Mouse (Mus musculus) heart, embryonic 16.5 days (tissue): ENCODE measurements around the gene Irak1. TPM values are rescaled to one million over a fixed set of nuclear protein-coding genes. Genes with fewer than 3 reads are reported as not detected.

ENCODE experiments used
- ATAC-seq: fragments of 200-750 bp; cut with Nextera tagmentation; replicated peaks from 2 replicates; pipeline ENCODE4 v1.8.0; 2017; ENCODE audit warnings: moderate number of reproducible peaks; ENCODE audit not compliant: insufficient read depth, low FRiP score; ENCODE audit errors: extremely low read depth
- H3K27ac ChIP-seq: fragments of 300-500 bp; sonication (generic); 2 replicates; pipeline ENCODE4 v1.5.1; 2014; ENCODE audit warnings: mild to moderate bottlenecking, low read length, control low read depth, moderate library complexity
- H3K27me3 ChIP-seq: fragments of 300-500 bp; sonication (generic); 2 replicates; pipeline ENCODE4 v1.6.1; 2014; ENCODE audit warnings: low read length, mixed read lengths; ENCODE audit not compliant: control insufficient read depth, insufficient read depth
- H3K36me3 ChIP-seq: fragments of 300-500 bp; sonication (generic); 2 replicates; pipeline ENCODE4 v1.6.1; 2014; ENCODE audit not compliant: control insufficient read depth, insufficient read depth
- H3K4me1 ChIP-seq: fragments of 300-500 bp; sonication (generic); 2 replicates; pipeline ENCODE4 v1.6.1; 2014; ENCODE audit warnings: low read length, mixed read lengths; ENCODE audit not compliant: control insufficient read depth, insufficient read depth
- H3K4me2 ChIP-seq: fragments of 300-500 bp; sonication (generic); 2 replicates; pipeline ENCODE4 v1.6.1; 2014; ENCODE audit warnings: low read depth, mild to moderate bottlenecking, control low read depth, low read length
- H3K4me3 ChIP-seq: fragments of 300-500 bp; sonication (generic); 2 replicates; pipeline ENCODE4 v1.5.1; 2014; ENCODE audit warnings: mild to moderate bottlenecking, control low read depth, low read length
- H3K9ac ChIP-seq: fragments of 300-500 bp; sonication (generic); 2 replicates; pipeline ENCODE4 v1.6.1; 2014; ENCODE audit warnings: low read length, control low read depth
- H3K9me3 ChIP-seq: fragments of 300-500 bp; sonication (generic); replicated peaks from 2 replicates; pipeline ENCODE4 v1.6.1; 2016; ENCODE audit warnings: low read length; ENCODE audit not compliant: control insufficient read depth
- WGBS: fragments of 180-500 bp; shearing (Covaris S2); extraction: QIAGEN DNeasy Blood & Tissue Kit; methylation state at CpG from one replicate; pipeline ENCODE4 v1.1.7; 2014; 5-methylcytosine and 5-hydroxymethylcytosine counted together
- polyA plus RNA-seq: library from polyadenylated mRNA; unstranded; fragments of >200 nt; fragmentation: Nextera tagmentation; extraction: Ambion mirVana; gene quantifications from 2 replicates; pipeline ENCODE4 v1.2.1, GENCODE M21; 2015

Irak1 gene
- 53.0 and 55.9 TPM in 2 replicates for polyA plus RNA-seq

DNA sequence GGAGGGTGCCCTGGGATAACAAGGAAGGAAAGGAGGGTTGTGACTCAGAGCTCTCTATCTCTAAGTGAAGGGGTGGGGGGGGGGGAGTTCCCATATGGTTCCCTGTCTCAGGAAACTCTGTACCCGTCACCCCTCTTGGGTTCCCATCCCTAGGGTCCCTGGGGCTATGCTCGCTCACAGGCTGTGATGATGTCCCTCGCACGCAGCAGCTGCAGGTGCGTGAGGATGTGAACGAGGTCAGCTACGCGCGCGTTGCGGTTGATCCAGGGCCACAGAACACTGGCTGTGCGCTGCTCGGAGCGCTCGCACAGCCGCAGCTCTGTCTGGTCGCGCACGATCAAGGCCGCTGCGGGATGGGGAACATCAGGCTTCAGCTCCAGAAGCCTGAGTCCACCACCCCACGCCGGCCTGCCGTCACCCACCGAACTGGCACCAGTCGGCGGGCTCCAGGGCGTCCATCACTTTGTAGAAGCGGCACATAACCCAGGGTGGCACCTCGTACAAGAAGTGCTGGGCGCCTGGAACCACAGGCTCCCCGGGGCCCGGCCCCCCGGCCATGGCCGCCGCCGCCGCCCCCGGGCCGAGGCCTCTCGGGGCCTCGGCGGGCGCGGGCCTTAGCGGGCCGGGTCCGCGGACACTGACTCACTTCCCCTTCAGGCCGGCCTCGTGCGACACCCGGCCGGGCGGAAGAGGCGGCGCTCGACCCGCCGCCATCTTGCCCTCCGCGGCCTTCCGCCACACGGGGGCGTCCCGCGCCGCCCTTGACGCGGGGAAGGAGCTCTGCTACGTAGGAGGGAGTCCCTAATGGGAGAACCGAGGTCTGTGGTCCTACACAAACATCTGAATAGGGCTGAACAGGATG, at the start of gene Irak1:
Irak1 (minus strand) TSS at position 731 of the 862 bp plus-strand sequence.
- H3K36me3 ChIP-seq: peaks cover 8% of the 10 kb centered on the region
- H3K4me1 ChIP-seq: peaks cover 5% of the 10 kb centered on the region
- H3K4me2 ChIP-seq: peak within 1 kb of the TSS; percentile 72
- 9% methylated on average over 56 of the region's 72 CpGs for WGBS
- H3K27ac ChIP-seq: peak within 1 kb of the TSS; percentile 80
- H3K9ac ChIP-seq: peak within 1 kb of the TSS; percentile 86
- no peaks in the 10 kb centered on the region; the same call in 1 of the 2 replicates for H3K27me3 ChIP-seq
- H3K9me3 ChIP-seq: no peaks in the 10 kb centered on the region
- peak within 1 kb of the TSS; percentile 74 for H3K4me3 ChIP-seq
- ATAC-seq: peak; percentile 88

DNA sequence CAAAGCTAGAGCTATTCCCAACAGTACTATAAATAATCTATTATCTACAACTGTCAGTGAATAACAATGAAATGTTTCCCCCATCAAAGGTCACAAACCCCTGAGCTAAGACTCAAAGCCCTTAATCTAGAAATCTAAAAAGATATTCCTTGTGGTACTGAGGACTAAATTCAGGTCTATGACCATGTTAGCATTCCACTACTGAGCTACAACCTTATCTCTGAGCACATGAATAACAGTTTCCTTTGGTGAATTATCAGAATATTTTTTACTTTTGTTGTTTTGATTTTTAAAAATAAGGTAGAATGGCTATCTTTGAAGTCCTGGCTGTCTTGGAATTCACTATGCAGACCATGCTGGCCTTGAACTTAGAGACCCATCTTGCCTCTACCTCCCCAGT, 47.1 kb upstream of the Irak1 start:
- Histone ChIP-seq H3K4me3 (no peak overlapping the region), H3K36me3 (0 out of 2 replicates have a peak, but pooled peaks cover 2% of the 10 kb centered on the region), H3K27ac (no peak overlapping the region), H3K9me3 (no peaks in the 10 kb centered on the region), H3K4me1 (peaks cover 4% of the 10 kb centered on the region; the same call in 1 of the 2 replicates), H3K27me3 (no peaks in the 10 kb centered on the region), H3K9ac (no peak overlapping the region), H3K4me2 (no peak overlapping the region)
- no peak for ATAC-seq

DNA sequence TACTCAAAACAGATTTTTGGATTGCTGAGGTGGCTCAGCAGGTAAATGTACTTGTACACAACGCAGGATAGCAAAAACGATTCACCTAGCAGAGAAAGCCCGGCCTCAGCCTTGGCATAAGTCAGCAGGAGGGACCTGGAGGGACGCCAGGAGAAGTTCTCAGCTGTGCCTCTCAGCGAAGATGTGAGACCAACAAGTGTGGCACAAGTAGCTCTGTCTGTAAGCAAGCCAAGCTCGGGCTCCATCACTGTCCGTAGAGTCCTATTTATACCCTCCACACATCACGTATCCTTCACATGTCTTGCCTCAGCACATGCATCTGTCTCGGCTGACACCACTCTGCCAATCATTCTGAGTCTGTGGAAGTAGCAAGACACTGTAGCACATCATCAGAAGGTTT, 44.2 kb upstream of the Irak1 start:
- Histone ChIP-seq H3K4me2 (no peak overlapping the region), H3K27me3 (no peaks in the 10 kb centered on the region), H3K4me1 (peaks cover 4% of the 10 kb centered on the region; the same call in 1 of the 2 replicates), H3K27ac (peak overlapping the region; percentile 46), H3K4me3 (no peak overlapping the region), H3K9me3 (no peaks in the 10 kb centered on the region), H3K9ac (no peak overlapping the region), H3K36me3 (no peaks in the 10 kb centered on the region)
- ATAC-seq: peak; percentile 41; the same call in 1 of the 2 replicates
- WGBS: 52% methylated on average over 9 of the region's 9 CpGs

DNA sequence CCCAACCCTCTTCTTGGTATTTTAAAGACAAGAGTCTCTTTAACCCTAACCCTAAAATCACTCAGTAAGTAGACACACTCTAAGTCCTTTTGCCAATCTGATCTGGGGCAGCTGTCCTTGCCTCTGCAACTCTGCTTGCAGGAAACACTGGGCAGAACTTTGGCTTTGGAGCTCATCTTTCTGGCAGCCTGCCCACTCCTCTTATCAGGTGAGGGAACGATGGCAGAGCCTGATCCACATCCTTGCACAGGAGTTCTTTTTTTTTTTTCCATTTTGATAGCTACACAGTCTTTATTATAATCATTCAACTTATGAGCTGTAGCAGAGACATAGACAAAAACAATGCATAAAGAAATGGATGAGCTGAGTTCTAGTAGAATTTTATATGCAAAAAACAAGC, 21.4 kb upstream of the Irak1 start:
- no peaks in the 10 kb centered on the region for H3K36me3 ChIP-seq
- H3K27ac ChIP-seq: no peak overlapping the region
- H3K9ac ChIP-seq: no peak overlapping the region
- H3K4me1 ChIP-seq: peaks cover 7% of the 10 kb centered on the region; the same call in 1 of the 2 replicates
- H3K9me3 ChIP-seq: no peaks in the 10 kb centered on the region
- no peak for ATAC-seq
- WGBS: 11% methylated on average over 1 of the region's 1 CpGs
- no peaks in the 10 kb centered on the region for H3K27me3 ChIP-seq
- H3K4me3 ChIP-seq: no peak overlapping the region
- no peak overlapping the region for H3K4me2 ChIP-seq

DNA sequence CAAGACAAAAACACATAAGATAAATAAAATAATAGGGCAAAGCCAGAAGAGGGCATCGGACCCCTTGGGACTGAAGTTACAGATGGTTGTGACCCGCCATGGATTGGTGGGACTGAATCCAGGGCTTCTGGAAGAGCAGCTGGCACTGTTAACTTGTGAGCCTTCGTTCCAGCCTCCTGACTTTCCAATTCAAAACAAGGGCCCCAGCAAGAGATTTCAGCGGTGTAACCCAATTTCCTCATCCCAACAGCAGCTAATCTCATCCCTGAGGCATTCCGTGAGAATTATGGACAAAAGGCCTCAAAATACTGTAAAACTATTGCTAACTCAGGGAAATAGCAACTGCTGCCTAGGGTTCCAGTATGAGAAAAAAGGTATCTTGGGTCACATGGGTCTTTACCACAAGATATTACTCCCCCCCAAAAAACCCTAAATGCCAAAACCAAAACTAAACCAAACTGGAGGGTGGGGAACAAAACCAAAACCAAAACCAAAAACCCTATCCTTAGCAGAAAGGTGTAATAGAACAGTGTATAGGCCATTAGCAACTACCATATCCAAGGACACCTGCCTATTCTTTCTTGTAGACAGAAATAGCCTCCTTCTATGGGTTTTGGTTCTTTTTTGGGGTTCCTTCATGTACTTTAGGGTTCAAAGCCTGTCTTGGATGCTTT, 14.1 kb upstream of the Irak1 start:
- Histone ChIP-seq H3K4me3 (no peak overlapping the region), H3K27me3 (no peaks in the 10 kb centered on the region; the same call in 1 of the 2 replicates), H3K9me3 (no peaks in the 10 kb centered on the region), H3K4me2 (no peak overlapping the region), H3K4me1 (no peaks in the 10 kb centered on the region), H3K27ac (no peak overlapping the region), H3K36me3 (peaks cover 13% of the 10 kb centered on the region), H3K9ac (no peak overlapping the region)
- ATAC-seq: no peak
- WGBS: 78% methylated on average over 5 of the region's 5 CpGs

DNA sequence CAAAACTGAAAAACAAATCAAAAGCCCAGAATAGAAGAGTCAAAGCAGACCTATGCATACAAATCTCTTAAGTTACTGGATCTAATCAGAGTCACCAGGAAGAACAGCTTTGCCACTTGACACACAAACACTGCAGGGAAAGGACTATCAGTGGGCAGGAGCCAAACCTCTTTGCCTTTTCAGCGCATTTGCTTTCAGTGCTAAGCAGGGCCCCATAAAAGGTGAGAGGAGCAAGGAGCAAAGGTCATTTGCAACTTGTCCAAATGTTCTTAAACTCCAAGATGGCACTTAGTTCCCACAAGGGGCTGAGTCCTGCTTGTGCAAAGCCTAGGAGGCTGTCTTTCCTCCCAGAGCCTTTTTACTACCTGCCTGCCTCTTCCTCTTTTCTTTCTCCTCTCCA, 6.3 kb upstream of the Irak1 start:
- Histone ChIP-seq H3K36me3 (peaks cover 2% of the 10 kb centered on the region), H3K9ac (no peak overlapping the region), H3K27ac (peak overlapping the region; percentile 59), H3K27me3 (no peaks in the 10 kb centered on the region), H3K4me1 (peaks cover 12% of the 10 kb centered on the region), H3K4me3 (no peak overlapping the region), H3K9me3 (no peaks in the 10 kb centered on the region), H3K4me2 (no peak overlapping the region)
- WGBS: 43% methylated on average over 1 of the region's 1 CpGs
- no peak for ATAC-seq

DNA sequence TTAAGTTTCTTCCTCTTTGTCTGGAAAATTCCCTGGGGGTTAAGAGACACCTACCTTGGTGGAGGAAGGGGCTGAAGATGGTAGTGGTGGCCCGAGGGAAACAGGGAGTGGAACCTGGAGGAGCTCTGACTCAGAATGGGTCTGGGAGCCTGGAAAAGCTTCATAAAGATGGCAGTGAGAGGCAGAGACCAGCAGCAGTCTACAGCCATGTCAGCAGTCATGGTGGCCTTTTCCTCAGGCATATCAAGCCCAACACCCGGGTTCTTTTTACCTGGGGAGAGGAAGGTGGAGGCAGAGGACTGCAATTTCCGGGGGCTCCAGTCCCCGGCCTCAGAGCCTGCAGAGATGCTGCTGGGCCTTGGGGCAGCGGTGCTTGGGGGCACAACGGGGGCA, 927 bp downstream of the Irak1 start:
- H3K9ac ChIP-seq: peak overlapping the region; percentile 86
- peaks cover 5% of the 10 kb centered on the region for H3K4me1 ChIP-seq
- peaks cover 12% of the 10 kb centered on the region for H3K36me3 ChIP-seq
- peak overlapping the region; percentile 72 for H3K4me2 ChIP-seq
- peak overlapping the region; percentile 74 for H3K4me3 ChIP-seq
- 20% methylated on average over 6 of the region's 6 CpGs for WGBS
- ATAC-seq: no peak
- H3K27ac ChIP-seq: no peak overlapping the region
- no peaks in the 10 kb centered on the region for H3K9me3 ChIP-seq
- H3K27me3 ChIP-seq: no peaks in the 10 kb centered on the region; the same call in 1 of the 2 replicates

DNA sequence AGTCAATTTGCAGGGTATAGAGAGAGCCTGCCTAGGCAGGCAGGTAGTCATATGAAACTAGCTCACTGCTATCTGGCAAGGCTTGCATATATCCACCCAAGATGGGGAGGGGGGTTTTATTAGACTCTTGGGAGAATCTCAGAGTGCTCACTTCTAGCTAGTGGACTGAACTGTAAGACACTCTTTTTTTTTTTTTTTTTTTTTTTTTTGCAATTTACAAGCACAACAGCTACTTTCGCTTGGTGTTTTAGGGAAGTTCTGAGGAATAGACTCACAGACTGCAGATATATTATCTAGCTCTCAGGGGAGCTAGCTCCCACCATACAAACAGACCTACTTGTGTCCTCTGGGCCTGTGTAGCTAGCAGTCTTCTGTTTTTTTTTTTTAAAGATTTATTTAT, 9.1 kb downstream of the Irak1 start:
- H3K27ac ChIP-seq: no peak overlapping the region
- no peak overlapping the region for H3K9ac ChIP-seq
- no peak overlapping the region for H3K4me2 ChIP-seq
- no peaks in the 10 kb centered on the region for H3K27me3 ChIP-seq
- no peaks in the 10 kb centered on the region for H3K9me3 ChIP-seq
- ATAC-seq: no peak
- H3K36me3 ChIP-seq: peaks cover 16% of the 10 kb centered on the region
- 85% methylated on average over 1 of the region's 1 CpGs for WGBS
- no peaks in the 10 kb centered on the region for H3K4me1 ChIP-seq
- H3K4me3 ChIP-seq: no peak overlapping the region

DNA sequence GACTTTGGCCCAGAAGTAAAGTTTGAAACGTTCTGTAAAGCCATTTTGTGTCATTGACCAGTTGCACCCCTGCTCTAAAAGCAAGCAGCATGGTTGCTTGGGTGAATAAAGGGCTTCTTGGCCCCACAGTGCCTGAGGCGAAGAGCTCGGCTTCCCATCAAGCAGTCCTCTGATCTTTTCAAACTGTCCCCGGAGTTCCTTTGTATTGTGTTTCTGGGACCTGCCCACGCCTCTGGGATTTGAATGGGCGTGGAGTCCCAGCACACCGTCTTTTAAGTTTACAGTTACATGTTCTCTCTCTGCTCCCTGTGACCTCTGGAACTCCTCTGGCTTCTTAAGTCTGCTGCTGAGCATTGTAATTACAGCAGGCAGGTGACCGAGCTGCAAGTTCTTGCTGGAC, 15.7 kb downstream of the Irak1 start:
- WGBS: 57% methylated on average over 8 of the region's 8 CpGs
- ATAC-seq: no peak
- Histone ChIP-seq H3K4me2 (no peak overlapping the region), H3K4me3 (no peak overlapping the region), H3K27me3 (no peaks in the 10 kb centered on the region), H3K4me1 (no peaks in the 10 kb centered on the region), H3K9me3 (no peaks in the 10 kb centered on the region), H3K36me3 (no peaks in the 10 kb centered on the region), H3K9ac (no peak overlapping the region), H3K27ac (no peak overlapping the region)
